Mouse (Mus musculus) lung, postnatal 0 days (tissue): ENCODE data around the gene Meis2.

Experiments used
- CTCF ChIP-seq: IDR thresholded peaks from 2 replicates; pipeline ENCODE4 v1.5.1; 2016; ENCODE audit warnings: antibody characterized with exemption, mild to moderate bottlenecking
- EP300 ChIP-seq: IDR thresholded peaks from 2 replicates; pipeline ENCODE4 v1.6.1; 2016; ENCODE audit warnings: antibody characterized with exemption, mild to moderate bottlenecking, control low read depth

- TF ChIP-seq CTCF = no peak
- TF ChIP-seq EP300 = no peak
Observed at GRCm38 (mm10) chr2:115911913-115912642, 153.6 kb downstream of the Meis2 start.
